Mouse (Mus musculus): ENCODE results near the gene Slc6a19. TPM values are rescaled to one million over a fixed set of nuclear protein-coding genes. Genes with fewer than 3 reads are reported as not detected.
"Not testable (repeated sequence)": the region's sequence is repeated elsewhere in the genome, so short reads cannot be mapped to it uniquely, and the experiment has no call there.

Slc6a19 gene
- polyA plus RNA-seq, 1 experiment from 2014 or later, result 24.9 TPM

DNA sequence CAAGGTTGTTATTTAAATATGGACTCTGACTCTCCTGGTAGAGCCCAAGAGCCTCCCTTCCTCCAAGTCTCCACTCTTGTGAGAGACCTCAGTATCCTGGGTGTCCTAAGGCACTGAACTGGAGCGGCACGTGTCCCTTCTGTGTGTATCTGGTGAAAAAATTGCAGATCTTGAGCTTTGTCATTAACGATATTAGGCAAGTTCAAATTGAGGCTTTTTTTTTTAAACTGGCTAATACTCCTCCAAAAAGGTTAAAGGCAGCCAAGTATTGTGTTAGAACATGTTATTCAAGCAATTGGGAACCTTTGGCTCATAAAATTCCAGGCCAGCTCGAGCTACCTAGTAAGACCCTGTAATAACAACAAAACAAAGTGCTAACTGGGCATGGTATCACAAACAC, 15.6 kb upstream of the Slc6a19 start:
- ATAC-seq, result no peak
- H3K27ac ChIP-seq (ENCODE audit: low read length), result no peak overlapping the region
- 87% methylated on average over 4 of the region's 4 CpGs for WGBS
- no peak overlapping the region for H3K9ac ChIP-seq (ENCODE audit: low read depth, low read length)
- H3K4me2 ChIP-seq (ENCODE audit: low read depth, low read length), result no peak overlapping the region
- H3K9me3 ChIP-seq (ENCODE audit: control insufficient read depth, low read length), result no peaks in the 10 kb centered on the region
- no peaks in the 10 kb centered on the region for H3K36me3 ChIP-seq (ENCODE audit: control insufficient read depth, insufficient read depth, low read length)
- H3K27me3 ChIP-seq (replicated peaks; ENCODE audit: control insufficient read depth, insufficient read depth, low read length), result no peaks in the 10 kb centered on the region
- H3K4me1 ChIP-seq (ENCODE audit: control insufficient read depth, insufficient read depth, low read length), result no peaks in the 10 kb centered on the region
- H3K4me3 ChIP-seq (ENCODE audit: low read length), result no peak overlapping the region

DNA sequence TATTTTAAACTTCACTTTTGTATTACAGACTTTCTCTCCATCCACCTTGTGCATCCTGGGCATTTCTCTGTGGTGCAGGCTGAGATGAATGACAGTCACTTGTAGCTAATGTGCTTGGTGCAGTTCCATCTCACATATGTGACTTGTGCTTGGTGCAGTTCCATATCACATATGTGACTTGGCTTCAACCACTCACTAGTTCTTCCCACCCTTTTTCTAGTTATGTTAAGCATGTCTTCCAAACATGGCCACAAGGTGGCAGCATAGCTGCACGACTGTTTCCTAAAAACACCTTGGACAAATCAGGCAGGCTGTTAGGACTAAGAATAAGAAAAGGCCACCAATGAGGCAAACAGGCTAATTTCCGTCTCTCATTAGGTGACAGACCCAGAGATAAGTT, 13.6 kb upstream of the Slc6a19 start:
- Histone ChIP-seq H3K4me1 (ENCODE audit: control insufficient read depth, insufficient read depth, low read length) (no peaks in the 10 kb centered on the region), H3K27ac (ENCODE audit: low read length) (no peak overlapping the region), H3K9me3 (ENCODE audit: control insufficient read depth, low read length) (no peaks in the 10 kb centered on the region), H3K4me2 (ENCODE audit: low read depth, low read length) (no peak overlapping the region), H3K36me3 (ENCODE audit: control insufficient read depth, insufficient read depth, low read length) (no peaks in the 10 kb centered on the region), H3K9ac (ENCODE audit: low read depth, low read length) (no peak overlapping the region), H3K4me3 (ENCODE audit: low read length) (no peak overlapping the region), H3K27me3 (replicated peaks; ENCODE audit: control insufficient read depth, insufficient read depth, low read length) (no peaks in the 10 kb centered on the region)
- 0 out of 2 replicates have a peak, but pooled peaks have one; percentile 26 for ATAC-seq
- WGBS, result 6% methylated on average over 2 of the region's 2 CpGs

DNA sequence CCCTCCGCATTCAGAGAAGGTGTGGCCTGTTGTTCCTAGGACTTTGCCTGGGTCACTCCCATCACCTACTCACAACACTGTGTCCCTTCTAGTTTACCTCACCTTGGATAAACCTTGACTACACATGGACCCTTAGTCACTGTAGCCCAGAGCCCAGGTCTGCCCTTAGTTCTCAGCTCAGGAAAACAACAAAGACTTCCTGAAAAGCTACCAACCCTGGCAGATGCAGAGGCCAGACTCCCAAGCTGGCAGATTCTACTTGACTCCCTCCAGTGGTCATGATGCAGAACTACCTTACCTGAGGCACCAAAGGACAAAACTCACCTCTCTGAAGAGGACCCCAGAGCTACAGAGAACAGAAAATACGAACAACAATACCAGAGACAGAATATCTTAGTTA, 9.4 kb upstream of the Slc6a19 start:
- ATAC-seq, result peak; percentile 38
- no peaks in the 10 kb centered on the region for H3K27me3 ChIP-seq (replicated peaks; ENCODE audit: control insufficient read depth, insufficient read depth, low read length)
- H3K4me1 ChIP-seq (ENCODE audit: control insufficient read depth, insufficient read depth, low read length), result no peaks in the 10 kb centered on the region; the same call in 1 of the 2 replicates
- no peaks in the 10 kb centered on the region for H3K9me3 ChIP-seq (ENCODE audit: control insufficient read depth, low read length)
- no peaks in the 10 kb centered on the region for H3K36me3 ChIP-seq (ENCODE audit: control insufficient read depth, insufficient read depth, low read length)
- no peak overlapping the region for H3K27ac ChIP-seq (ENCODE audit: low read length)
- 71% methylated on average over 2 of the region's 2 CpGs for WGBS
- H3K4me3 ChIP-seq (ENCODE audit: low read length), result no peak overlapping the region
- H3K4me2 ChIP-seq (ENCODE audit: low read depth, low read length), result no peak overlapping the region
- no peak overlapping the region for H3K9ac ChIP-seq (ENCODE audit: low read depth, low read length)

DNA sequence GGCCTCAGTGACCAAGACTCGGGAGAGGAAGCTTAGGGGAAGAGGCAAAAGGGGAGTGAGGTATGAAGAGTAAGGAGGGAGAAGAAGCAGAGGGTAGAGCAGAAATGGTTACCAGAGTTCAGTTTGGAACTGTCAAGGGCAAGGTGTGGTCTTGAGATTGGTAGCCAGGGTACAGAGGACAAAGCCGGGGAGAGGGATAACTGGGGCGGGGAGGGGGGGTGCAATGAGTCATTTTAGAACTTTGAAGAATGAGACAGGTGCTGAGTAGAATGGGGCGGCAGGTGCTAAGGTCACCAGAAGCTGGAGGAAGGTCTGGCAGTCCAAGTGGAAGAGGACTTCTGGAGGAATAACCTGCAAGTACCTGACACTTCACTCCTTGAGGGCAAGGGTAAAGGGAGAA, 8.5 kb upstream of the Slc6a19 start:
- Histone ChIP-seq H3K36me3 (ENCODE audit: control insufficient read depth, insufficient read depth, low read length) (no peaks in the 10 kb centered on the region), H3K9ac (ENCODE audit: low read depth, low read length) (no peak overlapping the region), H3K4me2 (ENCODE audit: low read depth, low read length) (no peak overlapping the region), H3K27me3 (replicated peaks; ENCODE audit: control insufficient read depth, insufficient read depth, low read length) (no peaks in the 10 kb centered on the region), H3K4me3 (ENCODE audit: low read length) (no peak overlapping the region), H3K4me1 (ENCODE audit: control insufficient read depth, insufficient read depth, low read length) (no peaks in the 10 kb centered on the region; the same call in 1 of the 2 replicates), H3K9me3 (ENCODE audit: control insufficient read depth, low read length) (no peaks in the 10 kb centered on the region), H3K27ac (ENCODE audit: low read length) (no peak overlapping the region)
- WGBS, result 69% methylated on average over 4 of the region's 4 CpGs
- ATAC-seq, result peak; percentile 56

DNA sequence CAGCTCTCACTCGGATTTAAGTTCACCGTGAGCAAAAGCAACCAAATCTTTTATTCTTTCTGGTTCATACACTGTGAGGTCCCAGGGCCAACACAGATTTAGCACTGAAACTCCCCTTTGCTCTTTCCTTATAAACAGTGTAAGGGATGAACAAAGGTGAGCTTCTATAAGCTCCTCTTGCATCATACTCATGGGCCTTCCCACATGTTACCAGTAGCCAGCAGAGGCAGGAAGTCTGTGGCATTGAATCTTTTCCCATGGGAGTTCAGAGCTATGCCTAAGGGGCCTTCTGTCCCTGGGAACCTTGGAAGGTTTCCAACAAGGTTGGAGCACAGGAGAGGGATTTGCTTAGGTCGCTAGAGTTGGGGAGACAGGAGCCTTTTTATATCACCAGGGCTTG, 7.6 kb upstream of the Slc6a19 start:
- ATAC-seq, result peak; percentile 64
- Histone ChIP-seq H3K4me1 (ENCODE audit: control insufficient read depth, insufficient read depth, low read length) (no peaks in the 10 kb centered on the region; the same call in 1 of the 2 replicates), H3K9ac (ENCODE audit: low read depth, low read length) (no peak overlapping the region), H3K36me3 (ENCODE audit: control insufficient read depth, insufficient read depth, low read length) (no peaks in the 10 kb centered on the region), H3K4me3 (ENCODE audit: low read length) (no peak overlapping the region), H3K27me3 (replicated peaks; ENCODE audit: control insufficient read depth, insufficient read depth, low read length) (no peaks in the 10 kb centered on the region), H3K9me3 (ENCODE audit: control insufficient read depth, low read length) (no peaks in the 10 kb centered on the region), H3K4me2 (ENCODE audit: low read depth, low read length) (no peak overlapping the region), H3K27ac (ENCODE audit: low read length) (peak overlapping the region; percentile 31; the same call in 1 of the 2 replicates)
- WGBS, result 73% methylated on average over 3 of the region's 3 CpGs

DNA sequence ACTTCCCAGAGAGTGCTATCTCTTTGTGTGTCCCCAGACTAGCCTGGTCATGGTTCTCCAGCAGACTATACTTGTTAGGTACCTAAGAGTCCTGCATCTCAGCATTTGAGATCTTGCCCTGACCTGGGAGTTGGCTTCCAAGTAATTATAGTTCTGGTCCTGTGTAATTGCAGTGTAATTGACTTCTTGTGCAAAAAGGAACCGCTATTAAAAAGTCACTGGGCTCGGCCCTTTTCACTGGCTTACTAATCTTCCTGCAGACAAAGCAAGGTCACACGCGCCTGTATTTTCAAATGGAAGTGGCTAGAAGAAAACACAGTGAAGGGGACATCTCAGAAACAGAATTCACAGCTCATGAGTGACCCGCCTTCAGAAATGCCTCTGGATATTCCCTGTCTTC, 7.1 kb upstream of the Slc6a19 start:
- H3K36me3 ChIP-seq (ENCODE audit: control insufficient read depth, insufficient read depth, low read length), result no peaks in the 10 kb centered on the region
- H3K9me3 ChIP-seq (ENCODE audit: control insufficient read depth, low read length), result no peaks in the 10 kb centered on the region
- no peak overlapping the region for H3K9ac ChIP-seq (ENCODE audit: low read depth, low read length)
- 0 out of 2 replicates have a peak overlapping the region, but pooled peaks have one; percentile 24 for H3K27ac ChIP-seq (ENCODE audit: low read length)
- H3K4me2 ChIP-seq (ENCODE audit: low read depth, low read length), result no peak overlapping the region
- H3K27me3 ChIP-seq (replicated peaks; ENCODE audit: control insufficient read depth, insufficient read depth, low read length), result no peaks in the 10 kb centered on the region
- ATAC-seq, result no peak
- H3K4me3 ChIP-seq (ENCODE audit: low read length), result no peak overlapping the region
- no peaks in the 10 kb centered on the region; the same call in 1 of the 2 replicates for H3K4me1 ChIP-seq (ENCODE audit: control insufficient read depth, insufficient read depth, low read length)
- 74% methylated on average over 5 of the region's 5 CpGs for WGBS

DNA sequence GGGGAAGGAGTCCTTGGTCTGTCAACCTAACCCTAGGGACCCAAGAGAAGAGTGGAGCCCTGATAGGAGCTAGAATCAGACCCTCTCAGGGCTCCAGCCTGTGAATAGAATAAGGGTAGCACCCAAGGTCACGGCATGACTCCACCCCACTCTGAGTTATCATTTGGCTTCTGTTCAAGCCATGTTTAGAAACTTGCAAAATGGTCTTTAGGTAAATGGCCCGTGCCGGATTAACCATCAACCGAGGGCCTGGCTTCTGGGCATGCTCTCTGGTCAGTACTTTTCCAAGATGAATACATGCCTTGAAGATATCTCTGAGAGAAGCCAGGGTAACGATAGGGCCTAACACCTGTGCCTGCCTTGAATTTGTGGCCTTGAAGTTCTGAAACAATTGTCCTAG, 6.6 kb upstream of the Slc6a19 start:
- Histone ChIP-seq H3K4me3 (ENCODE audit: low read length) (no peak overlapping the region), H3K4me2 (ENCODE audit: low read depth, low read length) (no peak overlapping the region), H3K4me1 (ENCODE audit: control insufficient read depth, insufficient read depth, low read length) (no peaks in the 10 kb centered on the region; the same call in 1 of the 2 replicates), H3K27me3 (replicated peaks; ENCODE audit: control insufficient read depth, insufficient read depth, low read length) (no peaks in the 10 kb centered on the region), H3K9ac (ENCODE audit: low read depth, low read length) (no peak overlapping the region), H3K9me3 (ENCODE audit: control insufficient read depth, low read length) (no peaks in the 10 kb centered on the region), H3K27ac (ENCODE audit: low read length) (no peak overlapping the region), H3K36me3 (ENCODE audit: control insufficient read depth, insufficient read depth, low read length) (no peaks in the 10 kb centered on the region)
- peak; percentile 19 for ATAC-seq
- WGBS, result 73% methylated on average over 5 of the region's 5 CpGs

DNA sequence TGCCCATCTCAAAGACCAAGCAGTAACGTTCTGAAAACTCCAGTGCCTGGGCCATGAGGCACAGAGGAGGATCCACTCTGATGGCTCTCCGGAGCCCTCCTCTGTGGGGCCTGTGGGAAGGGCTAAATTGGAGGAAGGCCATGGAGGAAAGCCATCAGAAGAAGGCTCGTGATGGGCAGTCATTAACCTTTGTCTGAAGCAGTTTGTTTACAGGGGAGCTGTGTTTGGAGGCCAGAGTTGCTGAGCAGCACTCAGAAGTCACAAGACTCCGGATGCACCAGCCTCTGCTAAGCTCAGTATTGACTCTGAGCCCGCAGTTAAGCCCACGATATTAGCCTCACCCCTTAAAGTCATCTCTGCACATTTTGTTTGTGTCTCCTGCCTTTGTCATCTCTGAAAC, 4.8 kb upstream of the Slc6a19 start:
- no peaks in the 10 kb centered on the region for H3K36me3 ChIP-seq (ENCODE audit: control insufficient read depth, insufficient read depth, low read length)
- ATAC-seq, result no peak
- H3K27ac ChIP-seq (ENCODE audit: low read length), result no peak overlapping the region
- H3K9ac ChIP-seq (ENCODE audit: low read depth, low read length), result no peak overlapping the region
- 40% methylated on average over 6 of the region's 6 CpGs for WGBS
- no peaks in the 10 kb centered on the region; the same call in 1 of the 2 replicates for H3K4me1 ChIP-seq (ENCODE audit: control insufficient read depth, insufficient read depth, low read length)
- no peak overlapping the region for H3K4me2 ChIP-seq (ENCODE audit: low read depth, low read length)
- H3K27me3 ChIP-seq (replicated peaks; ENCODE audit: control insufficient read depth, insufficient read depth, low read length), result no peaks in the 10 kb centered on the region
- H3K9me3 ChIP-seq (ENCODE audit: control insufficient read depth, low read length), result no peaks in the 10 kb centered on the region
- no peak overlapping the region for H3K4me3 ChIP-seq (ENCODE audit: low read length)

DNA sequence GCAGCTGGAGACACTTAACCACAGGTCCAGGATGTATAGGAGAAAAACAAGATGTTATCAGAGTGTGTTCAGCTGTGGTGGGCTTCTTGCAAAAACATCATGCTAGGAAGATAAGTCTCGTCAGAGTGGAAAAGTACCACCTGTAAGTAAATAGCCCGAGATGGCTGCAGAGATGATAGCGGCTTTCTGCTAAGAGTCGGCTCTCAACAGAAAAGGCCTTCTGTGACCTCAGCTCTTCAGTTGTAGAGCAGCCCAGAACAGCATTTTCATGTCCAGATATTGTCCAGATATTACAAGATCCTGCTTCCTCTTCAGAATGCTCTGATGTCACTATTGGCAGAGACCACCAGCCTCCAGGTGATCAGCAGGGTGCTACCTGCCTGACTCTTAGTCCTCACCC, 1.2 kb downstream of the Slc6a19 start:
- H3K27me3 ChIP-seq (replicated peaks; ENCODE audit: control insufficient read depth, insufficient read depth, low read length); H3K27ac ChIP-seq (ENCODE audit: low read length); H3K4me2 ChIP-seq (ENCODE audit: low read depth, low read length); H3K9me3 ChIP-seq (ENCODE audit: control insufficient read depth, low read length); H3K4me1 ChIP-seq (ENCODE audit: control insufficient read depth, insufficient read depth, low read length); ATAC-seq; H3K4me3 ChIP-seq (ENCODE audit: low read length); H3K9ac ChIP-seq (ENCODE audit: low read depth, low read length); H3K36me3 ChIP-seq (ENCODE audit: control insufficient read depth, insufficient read depth, low read length): not testable (repeated sequence)
- WGBS, result 68% methylated on average over 4 of the region's 4 CpGs

DNA sequence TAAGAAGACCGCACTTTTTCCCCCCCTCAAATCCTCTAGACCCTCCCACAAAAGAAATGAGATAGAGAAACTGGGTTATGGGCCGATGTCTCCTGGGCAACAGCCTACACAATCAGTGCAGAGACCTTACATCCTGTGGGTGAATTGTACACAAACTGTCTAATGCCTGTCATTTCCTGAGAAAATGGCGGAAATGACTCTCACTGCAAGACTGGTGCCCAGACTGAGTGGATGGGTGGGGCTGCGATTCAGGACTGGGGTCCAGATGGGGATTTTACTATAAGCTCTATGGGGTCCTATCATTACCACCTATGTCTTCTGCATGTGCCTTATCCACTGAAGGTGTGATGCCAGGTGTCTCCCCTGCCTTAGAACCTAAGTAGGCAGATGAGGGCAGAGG, 1.9 kb downstream of the Slc6a19 start:
- H3K27me3 ChIP-seq (replicated peaks; ENCODE audit: control insufficient read depth, insufficient read depth, low read length), result no peaks in the 10 kb centered on the region
- H3K4me3 ChIP-seq (ENCODE audit: low read length), result no peak overlapping the region
- H3K9ac ChIP-seq (ENCODE audit: low read depth, low read length), result no peak overlapping the region
- ATAC-seq, result no peak
- no peaks in the 10 kb centered on the region for H3K36me3 ChIP-seq (ENCODE audit: control insufficient read depth, insufficient read depth, low read length)
- H3K4me1 ChIP-seq (ENCODE audit: control insufficient read depth, insufficient read depth, low read length), result no peaks in the 10 kb centered on the region
- no peaks in the 10 kb centered on the region for H3K9me3 ChIP-seq (ENCODE audit: control insufficient read depth, low read length)
- H3K4me2 ChIP-seq (ENCODE audit: low read depth, low read length), result no peak overlapping the region
- 75% methylated on average over 4 of the region's 4 CpGs for WGBS
- H3K27ac ChIP-seq (ENCODE audit: low read length), result no peak overlapping the region
